Mouse (Mus musculus): ENCODE results near the gene Cgnl1.
A peak's percentile ranks its signal among the peaks of the same experiment; 100 is the strongest.

GRCm38 (mm10) chr9:71761663-71762062 lies 9.7 kb downstream of the Cgnl1 start:
- no peak for TF ChIP-seq POLR2A (IDR thresholded peaks at IDR 0.05; ENCODE audit: extremely low read depth, insufficient read depth, low read length)
- TF ChIP-seq CTCF (IDR thresholded peaks at IDR 0.05; ENCODE audit: low read depth, low read length): peak; percentile 28; the same call in 1 of the 2 replicates
